Mouse (Mus musculus): ENCODE data around the gene Sox1.

Gene Sox1

GRCm38 (mm10) chr8:12438021-12438420 lies 42.9 kb downstream of the Sox1 start:
- in situ Hi-C loops (cut with MboI; ENCODE audit: low pct_unique_long_range_greater_than_20kb in 1 of 2, low sequenced_read_pairs in 2 of 2, unreplicated experiment in 1 of 2), result no loop called here

GRCm38 (mm10) chr8:12439044-12439443 lies 43.9 kb downstream of the Sox1 start:
- in situ Hi-C loops (cut with MboI; ENCODE audit: low pct_unique_long_range_greater_than_20kb in 1 of 2, low sequenced_read_pairs in 2 of 2, unreplicated experiment in 1 of 2), result no loop called here

- in situ Hi-C loops (cut with MboI; ENCODE audit: low pct_unique_long_range_greater_than_20kb in 1 of 2, low sequenced_read_pairs in 2 of 2, unreplicated experiment in 1 of 2), result no loop called here
Observed at GRCm38 (mm10) chr8:12439846-12440245, 44.8 kb downstream of the Sox1 start.

- in situ Hi-C loops (cut with MboI; ENCODE audit: low pct_unique_long_range_greater_than_20kb in 1 of 2, low sequenced_read_pairs in 2 of 2, unreplicated experiment in 1 of 2), result no loop called here
Observed at GRCm38 (mm10) chr8:12440997-12441396, 45.9 kb downstream of the Sox1 start.

- in situ Hi-C loops (cut with MboI; ENCODE audit: low pct_unique_long_range_greater_than_20kb in 1 of 2, low sequenced_read_pairs in 2 of 2, unreplicated experiment in 1 of 2), result no loop called here
Observed at GRCm38 (mm10) chr8:12445258-12445657, 50.2 kb downstream of the Sox1 start.

- in situ Hi-C loops (cut with MboI; ENCODE audit: low pct_unique_long_range_greater_than_20kb in 1 of 2, low sequenced_read_pairs in 2 of 2, unreplicated experiment in 1 of 2), result no loop called here
Observed at GRCm38 (mm10) chr8:12445926-12446680, 51.0 kb downstream of the Sox1 start.
